Mouse (Mus musculus) intestine, embryonic 14.5 days (tissue): Measurements from ENCODE around the gene Vmn2r74. TPM values are rescaled to one million over a fixed set of nuclear protein-coding genes. Genes with fewer than 3 reads are reported as not detected.

Experiments
- ATAC-seq: fragments of 200-750 bp; cut with Nextera tagmentation; replicated peaks from 2 replicates; pipeline ENCODE4 v1.8.0; 2017; ENCODE audit warnings: low read depth, moderate number of reproducible peaks, moderate TSS enrichment, moderate library complexity; ENCODE audit not compliant: low FRiP score, low TSS enrichment
- DNase-seq: peaks from one replicate; pipeline ENCODE4 v3.0.0-alpha.2; 2018; ENCODE audit warnings: low spot score
- H3K27ac ChIP-seq: fragments of 300-500 bp; sonication (generic); 2 replicates; pipeline ENCODE4 v1.5.1; 2014; ENCODE audit warnings: low read depth, mild to moderate bottlenecking, control low read depth
- H3K27me3 ChIP-seq: fragments of 300-500 bp; sonication (generic); replicated peaks from 2 replicates; pipeline ENCODE4 v1.6.1; 2014; ENCODE audit warnings: low read length, control low read depth; ENCODE audit not compliant: control insufficient read depth, insufficient read depth
- H3K36me3 ChIP-seq: fragments of 300-500 bp; sonication (generic); 2 replicates; pipeline ENCODE4 v1.6.1; 2014; ENCODE audit warnings: low read length, control low read depth; ENCODE audit not compliant: control insufficient read depth, insufficient read depth
- H3K4me1 ChIP-seq: fragments of 300-500 bp; sonication (generic); replicated peaks from 2 replicates; pipeline ENCODE4 v1.6.1; 2014; ENCODE audit warnings: low read length, control low read depth, mixed read lengths; ENCODE audit not compliant: control insufficient read depth, insufficient read depth
- H3K4me2 ChIP-seq: fragments of 300-500 bp; sonication (generic); 2 replicates; pipeline ENCODE4 v1.6.1; 2014; ENCODE audit warnings: low read length
- H3K4me3 ChIP-seq: fragments of 300-500 bp; sonication (generic); 2 replicates; pipeline ENCODE4 v1.5.1; 2014; ENCODE audit warnings: low read depth, low read length, control low read depth, mixed read lengths
- H3K9ac ChIP-seq: fragments of 300-500 bp; sonication (generic); 2 replicates; pipeline ENCODE4 v1.6.1; 2014; ENCODE audit warnings: mild to moderate bottlenecking, low read length
- H3K9me3 ChIP-seq: fragments of 300-500 bp; sonication (generic); 2 replicates; pipeline ENCODE4 v1.6.1; 2016; ENCODE audit warnings: low read length, control low read depth; ENCODE audit not compliant: control insufficient read depth
- WGBS: fragments of 180-500 bp; shearing (Covaris S2); extraction: QIAGEN DNeasy Blood & Tissue Kit; methylation state at CpG from one replicate; pipeline ENCODE4 v1.1.7; 2014; 5-methylcytosine and 5-hydroxymethylcytosine counted together
- polyA plus RNA-seq: library from polyadenylated mRNA; unstranded; fragments of >200 nt; fragmentation: Nextera tagmentation; extraction: Ambion mirVana; gene quantifications from 2 replicates; pipeline ENCODE4 v1.2.1, GENCODE M21; 2014

The Vmn2r74 gene
- not detected in 2 replicates for polyA plus RNA-seq

DNA sequence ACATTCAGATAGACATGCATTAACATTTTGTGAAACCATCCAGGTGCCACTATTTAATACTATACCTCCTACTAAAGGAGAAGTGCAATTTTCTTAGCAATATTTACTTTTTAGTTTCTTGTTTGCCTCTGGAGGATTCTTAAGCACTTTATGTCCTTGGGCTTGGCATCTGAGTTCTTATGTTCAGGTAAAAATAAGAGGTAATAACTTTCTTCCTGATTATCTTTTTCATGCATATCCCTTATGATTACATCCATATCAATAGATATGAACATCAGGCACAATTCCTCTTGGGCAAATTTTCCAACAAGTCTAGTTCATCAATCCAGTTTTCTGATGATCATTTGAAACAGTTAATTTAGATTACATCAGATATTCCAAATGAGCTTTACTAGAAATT is at the start of gene Vmn2r74:
Gene Vmn2r74, minus strand, starts transcription at position 101 of the 400 bp plus-strand sequence.
- ATAC-seq (no peak), DNase-seq (no peak)
- Histone ChIP-seq H3K36me3 (no peaks in the 10 kb centered on the region), H3K4me3 (no peak within 1 kb of the TSS), H3K27me3 (no peaks in the 10 kb centered on the region), H3K9me3 (no peaks in the 10 kb centered on the region), H3K4me2 (no peak within 1 kb of the TSS), H3K9ac (no peak within 1 kb of the TSS), H3K27ac (no peak within 1 kb of the TSS), H3K4me1 (no peaks in the 10 kb centered on the region)

GRCm38 (mm10) chr7:86007533-86007932 is 46.1 kb upstream of the Vmn2r74 start:
- 84% methylated on average over 2 of the region's 2 CpGs for WGBS
- ATAC-seq (no peak), DNase-seq (no peak)
- H3K4me2 ChIP-seq, result no peak overlapping the region
- H3K4me3 ChIP-seq, result no peak overlapping the region
- H3K36me3 ChIP-seq, result no peaks in the 10 kb centered on the region
- H3K27ac ChIP-seq, result no peak overlapping the region
- no peak overlapping the region for H3K9ac ChIP-seq
- H3K27me3 ChIP-seq, result no peaks in the 10 kb centered on the region
- no peaks in the 10 kb centered on the region for H3K4me1 ChIP-seq
- H3K9me3 ChIP-seq, result no peaks in the 10 kb centered on the region

Other genes with a start within 250 kb of the Vmn2r74 start
- not detected in 2 replicates for gene Vmn2r72, start 206.5 kb downstream of the Vmn2r74 start, polyA plus RNA-seq
- gene Vmn2r73, start 85.4 kb downstream of the Vmn2r74 start, polyA plus RNA-seq, result not detected in 2 replicates
- gene Vmn2r75, start 210.1 kb upstream of the Vmn2r74 start, polyA plus RNA-seq, result not detected in 2 replicates